Mouse (Mus musculus) kidney, postnatal 25 days (tissue): ENCODE measurements at regions not wholly inside any gene's neighbourhood (a gene's known extent, or its start where the extent isn't known, plus 50 kb on each side); places are given as distances from the start of the nearest gene placed in this dataset.
"Not testable (repeated sequence)": the region's sequence is repeated elsewhere in the genome, so short reads cannot be mapped to it uniquely, and the experiment has no call there.

Experiments
- DNase-seq, 2 experiments: peaks; one replicate each; pipeline ENCODE4 v3.0.0; 2021; ENCODE audit warnings: mixed read lengths in 2 of 2

GRCm38 (mm10) chr8:113916649-113917048 lies 68.1 kb upstream of the Adamts18 start:
- no peak for DNase-seq

- no peak for DNase-seq
Observed at GRCm38 (mm10) chr8:113917197-113917596, 68.7 kb upstream of the Adamts18 start.

GRCm38 (mm10) chr8:113920306-113920705 lies 71.8 kb upstream of the Adamts18 start:
- DNase-seq, result no peak

- no peak for DNase-seq
Observed at GRCm38 (mm10) chr8:113923381-113923780, 74.8 kb upstream of the Adamts18 start.

- DNase-seq, result no peak
Observed at GRCm38 (mm10) chr8:113953721-113954120, 105.2 kb upstream of the Adamts18 start.

- no peak for DNase-seq
Observed at GRCm38 (mm10) chr8:113956439-113957043, 108.0 kb upstream of the Adamts18 start.

- no peak for DNase-seq
Observed at GRCm38 (mm10) chr8:113957821-113958220, 109.3 kb upstream of the Adamts18 start.

GRCm38 (mm10) chr8:113975810-113976209 lies 127.3 kb upstream of the Adamts18 start:
- DNase-seq, result no peak

- no peak for DNase-seq
Observed at GRCm38 (mm10) chr8:113976626-113977025, 128.1 kb upstream of the Adamts18 start.

GRCm38 (mm10) chr8:113977072-113977471 lies 128.5 kb upstream of the Adamts18 start:
- DNase-seq, result no peak

- DNase-seq, result no peak
Observed at GRCm38 (mm10) chr8:113978946-113979345, 130.4 kb upstream of the Adamts18 start.

GRCm38 (mm10) chr8:113979837-113980236 lies 131.3 kb upstream of the Adamts18 start:
- no peak for DNase-seq

- no peak for DNase-seq
Observed at GRCm38 (mm10) chr8:113981339-113981738, 132.8 kb upstream of the Adamts18 start.

GRCm38 (mm10) chr8:113984845-113985244 lies 136.3 kb upstream of the Adamts18 start:
- peak; percentile 65 to 67 for DNase-seq

- DNase-seq, result no peak
Observed at GRCm38 (mm10) chr8:113985471-113985870, 136.9 kb upstream of the Adamts18 start.

GRCm38 (mm10) chr8:113985948-113986347 lies 137.4 kb upstream of the Adamts18 start:
- peak; percentile 23 to 33 for DNase-seq

GRCm38 (mm10) chr8:113990718-113991117 lies 142.2 kb upstream of the Adamts18 start:
- DNase-seq, result no peak

GRCm38 (mm10) chr8:113998881-113999280 lies 134.5 kb upstream of the Nudt7 start:
- no peak for DNase-seq

- DNase-seq, result no peak
Observed at GRCm38 (mm10) chr8:114001674-114002073, 131.7 kb upstream of the Nudt7 start.

GRCm38 (mm10) chr8:114004436-114004835 lies 128.9 kb upstream of the Nudt7 start:
- DNase-seq, result no peak

GRCm38 (mm10) chr8:114006587-114006986 lies 126.8 kb upstream of the Nudt7 start:
- DNase-seq, result no peak

- DNase-seq, result no peak
Observed at GRCm38 (mm10) chr8:114007103-114007502, 126.3 kb upstream of the Nudt7 start.

- peak; percentile 19 to 41 for DNase-seq
Observed at GRCm38 (mm10) chr8:114018364-114018763, 115.0 kb upstream of the Nudt7 start.

- not testable (repeated sequence) for DNase-seq
Observed at GRCm38 (mm10) chr8:114030141-114030540, 103.2 kb upstream of the Nudt7 start.

- no peak for DNase-seq
Observed at GRCm38 (mm10) chr8:114052426-114052825, 80.9 kb upstream of the Nudt7 start.
